Mouse (Mus musculus): ENCODE data around the gene Bmp7.

DNA sequence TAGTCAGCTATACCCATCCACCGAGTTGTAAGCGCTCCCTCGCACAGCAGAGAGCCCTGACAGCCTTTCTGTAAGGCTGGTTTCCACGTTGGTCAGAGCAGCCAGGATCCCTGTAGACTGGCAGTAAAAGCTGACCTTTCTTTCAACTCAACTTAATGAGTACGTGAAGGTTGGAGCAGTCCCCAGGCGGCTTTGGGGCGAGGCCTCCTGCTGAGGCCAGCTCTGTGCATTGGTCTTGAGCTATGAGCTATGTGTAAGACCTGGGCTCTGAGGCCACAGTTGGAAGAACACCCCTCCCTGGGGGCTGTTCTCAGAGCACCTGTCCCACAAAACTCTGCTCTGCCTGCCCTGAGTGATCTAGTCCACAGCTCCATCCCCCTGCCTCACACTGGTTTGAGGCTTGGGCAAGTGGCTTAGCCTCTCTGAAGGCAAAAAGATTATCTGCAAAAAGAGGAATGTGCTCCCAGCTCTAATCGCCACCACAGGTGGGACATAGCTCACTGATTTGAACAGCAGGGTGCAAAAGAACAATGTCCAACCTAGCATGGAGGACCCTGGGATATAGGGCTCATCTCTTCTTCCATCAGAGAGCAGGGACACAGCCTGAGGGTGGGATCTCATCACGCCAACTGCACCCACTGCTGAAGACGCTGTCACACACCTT is 100.7 kb downstream of the Bmp7 start:
- TF ChIP-seq CTCF (IDR thresholded peaks at IDR 0.05; ENCODE audit: low read depth) (no peak), EP300 (IDR thresholded peaks at IDR 0.05; ENCODE audit: low read depth) (no peak)
